Mouse (Mus musculus): ENCODE measurements around the gene Apobec3.

GRCm38 (mm10) chr15:79900751-79901150, 9.3 kb downstream of the Apobec3 start:
- TF ChIP-seq CTCF (IDR thresholded peaks at IDR 0.05; ENCODE audit: low read depth, low read length) (no peak), EP300 (IDR thresholded peaks at IDR 0.05; ENCODE audit: insufficient read depth, low read depth, low read length) (0 out of 2 replicates have a peak, but pooled peaks have one; percentile 8)

Measured in ES-Bruce4 (cell line).